In the genomic region with DNA sequence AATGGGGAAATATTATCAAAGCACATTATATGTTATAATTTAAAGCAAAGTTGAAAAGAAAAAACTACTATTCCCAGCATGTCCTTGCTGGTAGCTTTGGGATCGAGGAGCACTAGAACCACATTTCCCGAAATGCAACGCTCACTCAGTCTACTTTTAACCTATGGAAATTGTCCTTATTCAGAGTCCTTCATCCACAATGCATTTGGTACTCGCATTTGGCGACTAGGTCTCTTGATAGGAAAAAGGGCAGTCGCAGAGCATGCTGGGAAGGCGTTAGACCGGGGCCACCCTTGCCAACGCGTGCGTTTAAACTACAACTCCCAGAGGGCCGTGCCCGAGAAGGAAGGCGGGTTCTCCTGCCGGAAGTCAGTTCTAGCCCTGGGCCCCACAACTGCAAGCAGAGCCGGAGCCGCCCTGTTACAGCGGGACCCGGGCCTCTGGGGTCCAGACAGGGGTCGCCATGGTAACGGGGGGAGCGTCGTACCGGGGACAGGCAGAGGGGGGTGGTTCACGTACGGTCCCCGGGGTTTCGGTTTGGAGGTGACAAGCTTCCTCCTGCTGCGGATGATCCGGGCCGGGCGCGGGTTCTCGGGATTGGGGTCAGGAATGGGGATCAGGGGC, we compare ENCODE assay signal across 8 mouse cellular contexts. TPM values are rescaled to one million over a fixed set of nuclear protein-coding genes. Genes with fewer than 3 reads are reported as not detected.
DNase-seq lines count a peak whose midpoint lies in the region; ATAC-seq lines count a peak whose summit lies in the region.

A gene (plus strand): TSS at position 338 of the 624 bp plus-strand sequence.

- no peaks in the 10 kb centered on the region for H3K27me3 ChIP-seq in heart, embryonic 13.5 days (replicated peaks)
- H3K27me3 ChIP-seq in liver, embryonic 12.5 days (replicated peaks): no peaks in the 10 kb centered on the region
- H3K27me3 ChIP-seq in stomach, embryonic 15.5 days (replicated peaks): no peaks in the 10 kb centered on the region

- peak within 1 kb of the TSS; percentile 9 for H3K27ac ChIP-seq in brown adipose tissue, adult 24 weeks (replicated peaks; ENCODE audit: low read depth, low read length)
- H3K27ac ChIP-seq in heart, embryonic 13.5 days (replicated peaks): peak within 1 kb of the TSS; percentile 26; the same call in 1 of the 2 replicates
- peak within 1 kb of the TSS; percentile 67 for H3K27ac ChIP-seq in liver, embryonic 12.5 days
- H3K27ac ChIP-seq in stomach, embryonic 15.5 days: peak within 1 kb of the TSS; percentile 67; the same call in 1 of the 2 replicates

- peak; percentile 87 for ATAC-seq in heart, embryonic 13.5 days (ENCODE audit: extremely low read depth, insufficient number of reproducible peaks, low FRiP score, low TSS enrichment)
- peak; percentile 98 for ATAC-seq in liver, embryonic 12.5 days
- ATAC-seq in stomach, embryonic 15.5 days (ENCODE audit: insufficient read depth, low FRiP score, low read depth): peak; percentile 97

- H3K9me3 ChIP-seq in heart, embryonic 13.5 days: no peaks in the 10 kb centered on the region
- H3K9me3 ChIP-seq in liver, embryonic 12.5 days (replicated peaks): no peaks in the 10 kb centered on the region
- H3K9me3 ChIP-seq in stomach, embryonic 15.5 days: no peaks in the 10 kb centered on the region

- under 1% methylated on average over 34 of the region's 34 CpGs for WGBS in heart, embryonic 13.5 days
- WGBS in liver, embryonic 12.5 days (ENCODE audit: insufficient replicate concordance): under 1% methylated on average over 34 of the region's 34 CpGs
- 0% methylated on average over 34 of the region's 34 CpGs for WGBS in stomach, embryonic 15.5 days

- H3K4me1 ChIP-seq in brown adipose tissue, adult 24 weeks (ENCODE audit: control insufficient read depth, insufficient read depth, insufficient read length, low read length): peaks cover 4% of the 10 kb centered on the region; the same call in 1 of the 2 replicates
- peaks cover 17% of the 10 kb centered on the region for H3K4me1 ChIP-seq in heart, embryonic 13.5 days
- peaks cover 32% of the 10 kb centered on the region for H3K4me1 ChIP-seq in liver, embryonic 12.5 days
- H3K4me1 ChIP-seq in stomach, embryonic 15.5 days: peaks cover 16% of the 10 kb centered on the region

- peak; percentile 97 for DNase-seq in CD4-positive, CD25-positive, alpha-beta regulatory T cell, adult 2 months (ENCODE audit: low read depth, low spot score)
- DNase-seq in fat pad, adult 2 months (ENCODE audit: extremely low read depth, low read depth, low spot score): peak; percentile 95
- peak; percentile 98 for DNase-seq in kidney, postnatal 10 days
- DNase-seq in natural killer cell, adult 2 months (ENCODE audit: low spot score in 2 of 2): peak; percentile 88 to 92

- H3K36me3 ChIP-seq in heart, embryonic 13.5 days: peaks cover 14% of the 10 kb centered on the region
- peaks cover 25% of the 10 kb centered on the region for H3K36me3 ChIP-seq in liver, embryonic 12.5 days
- no peaks in the 10 kb centered on the region for H3K36me3 ChIP-seq in stomach, embryonic 15.5 days

- H3K4me3 ChIP-seq in brown adipose tissue, adult 24 weeks (ENCODE audit: insufficient read depth, low read depth, low read length): peak within 1 kb of the TSS; percentile 79
- peak within 1 kb of the TSS; percentile 92 for H3K4me3 ChIP-seq in heart, embryonic 13.5 days
- H3K4me3 ChIP-seq in liver, embryonic 12.5 days: peak within 1 kb of the TSS; percentile 83
- peak within 1 kb of the TSS; percentile 95 for H3K4me3 ChIP-seq in stomach, embryonic 15.5 days (replicated peaks)

- H3K9ac ChIP-seq in heart, embryonic 13.5 days: peak within 1 kb of the TSS; percentile 92
- peak within 1 kb of the TSS; percentile 89 for H3K9ac ChIP-seq in liver, embryonic 12.5 days
- H3K9ac ChIP-seq in stomach, embryonic 15.5 days: peak within 1 kb of the TSS; percentile 91

- peak within 1 kb of the TSS; percentile 94 for H3K4me2 ChIP-seq in heart, embryonic 13.5 days
- H3K4me2 ChIP-seq in liver, embryonic 12.5 days: peak within 1 kb of the TSS; percentile 82
- peak within 1 kb of the TSS; percentile 69 for H3K4me2 ChIP-seq in stomach, embryonic 15.5 days

RNA-seq across cellular contexts. Expression of the gene that starts here (rescaled TPM):
- polyA plus RNA-seq in brown adipose tissue, adult 24 weeks (2012; ENCODE audit: insufficient read depth, insufficient read length, missing spikeins): 80.6 and 87.2 TPM in 2 replicates
- 210 and 235 TPM in 2 replicates for polyA plus RNA-seq in heart, embryonic 13.5 days (2015; fragmentation: Nextera tagmentation; extraction: Ambion mirVana)
- 218 and 230 TPM in 2 replicates for polyA plus RNA-seq in liver, embryonic 12.5 days (2016; fragmentation: Nextera tagmentation; extraction: Ambion mirVana)
- 251 and 272 TPM in 2 replicates for polyA plus RNA-seq in stomach, embryonic 15.5 days (2015; fragmentation: Nextera tagmentation; extraction: Ambion mirVana)

Comparison
In these comparisons a context has a peak if more than half of its experiments do, and no peak if none do; other contexts are left out.
1. Peak in every context shown above with its lines: DNase-seq, ATAC-seq, H3K4me3 ChIP-seq and H3K27ac ChIP-seq.
2. H3K27ac ChIP-seq: peak in every context shown above with its lines; median percentile 67 in liver, embryonic 12.5 days; 67 in stomach, embryonic 15.5 days; 26 in heart, embryonic 13.5 days; 9 in brown adipose tissue, adult 24 weeks.